Mouse (Mus musculus) C2C12 (cell line): ENCODE data around the gene Hist1h2ak.

Experiments used
- CEBPB ChIP-seq: IDR thresholded peaks from one replicate; pipeline ENCODE4 v1.6.1; 2011; ENCODE audit warnings: low read depth, mild to moderate bottlenecking, control low read depth, moderate library complexity
- CTCF ChIP-seq: IDR thresholded peaks from one replicate; pipeline ENCODE4 v1.5.1; 2011; ENCODE audit not compliant: control insufficient read depth, insufficient read depth, insufficient read length
- MAX ChIP-seq: IDR thresholded peaks from one replicate; pipeline ENCODE4 v1.6.1; 2011; ENCODE audit warnings: mild to moderate bottlenecking, control low read depth
- MYOG ChIP-seq: IDR thresholded peaks from one replicate; pipeline ENCODE4 v1.6.1; 2011; ENCODE audit not compliant: control insufficient read depth, insufficient read length; ENCODE audit errors: extremely low read depth
- USF1 ChIP-seq: IDR thresholded peaks from one replicate; pipeline ENCODE4 v1.6.1; 2011; ENCODE audit warnings: low read depth, mild to moderate bottlenecking, control low read depth, moderate library complexity

GRCm38 (mm10) chr13:21745006-21745405, 8.6 kb downstream of the Hist1h2ak start:
- TF ChIP-seq CTCF = no peak
- no peak for TF ChIP-seq MAX
- TF ChIP-seq CEBPB = no peak
- no peak for TF ChIP-seq MYOG
- TF ChIP-seq USF1 = no peak
